Mouse (Mus musculus) liver, postnatal 0 days (tissue): ENCODE data around the gene Mlip. TPM values are rescaled to one million over a fixed set of nuclear protein-coding genes. Genes with fewer than 3 reads are reported as not detected.

Experiments used
- ATAC-seq: fragments of 200-750 bp; cut with Nextera tagmentation; 2 replicates; pipeline ENCODE4 v1.8.0; 2017; ENCODE audit warnings: mild to moderate bottlenecking, moderate library complexity
- DNase-seq: peaks from one replicate; pipeline ENCODE4 v3.0.0-alpha.2; 2016
- H3K27ac ChIP-seq: fragments of 300-500 bp; sonication (generic); 2 replicates; pipeline ENCODE4 v1.5.1; 2014; ENCODE audit warnings: antibody characterized with exemption, moderate library complexity, mild to moderate bottlenecking, low read depth
- H3K27me3 ChIP-seq: fragments of 300-500 bp; sonication (generic); 2 replicates; pipeline ENCODE4 v1.6.1; 2014; ENCODE audit warnings: low read length, control low read depth, mixed read lengths; ENCODE audit not compliant: insufficient read depth
- H3K36me3 ChIP-seq: fragments of 300-500 bp; sonication (generic); replicated peaks from 2 replicates; pipeline ENCODE4 v1.6.1; 2014; ENCODE audit warnings: mild to moderate bottlenecking, control low read depth, low read length, moderate library complexity, mixed read lengths; ENCODE audit not compliant: insufficient read depth
- H3K4me1 ChIP-seq: fragments of 300-500 bp; sonication (generic); 2 replicates; pipeline ENCODE4 v1.6.1; 2014; ENCODE audit warnings: antibody characterized with exemption, mild to moderate bottlenecking, control low read depth; ENCODE audit not compliant: insufficient read depth
- H3K4me2 ChIP-seq: fragments of 300-500 bp; sonication (generic); 2 replicates; pipeline ENCODE4 v1.6.1; 2014; ENCODE audit warnings: low read depth, mild to moderate bottlenecking, low read length, moderate library complexity, mixed read lengths
- H3K4me3 ChIP-seq: fragments of 300-500 bp; sonication (generic); 2 replicates; pipeline ENCODE4 v1.5.1; 2014; ENCODE audit warnings: low read depth, low read length
- H3K9ac ChIP-seq: fragments of 300-500 bp; sonication (generic); replicated peaks from 2 replicates; pipeline ENCODE4 v1.6.1; 2014; ENCODE audit warnings: mild to moderate bottlenecking, moderate library complexity
- H3K9me3 ChIP-seq: fragments of 300-500 bp; sonication (generic); 2 replicates; pipeline ENCODE4 v1.6.1; 2016; ENCODE audit warnings: mild to moderate bottlenecking, control low read depth, low read length, mixed read lengths
- CTCF ChIP-seq: sonication (generic); IDR thresholded peaks from 2 replicates; pipeline ENCODE4 v1.5.1; 2016; ENCODE audit warnings: antibody characterized with exemption, low read depth
- EP300 ChIP-seq: IDR thresholded peaks from 2 replicates; pipeline ENCODE4 v1.6.1; 2016; ENCODE audit warnings: antibody characterized with exemption, low read depth, mild to moderate bottlenecking
- WGBS: fragments of 180-500 bp; shearing (Covaris S2); extraction: QIAGEN DNeasy Blood & Tissue Kit; methylation state at CpG from one replicate; pipeline ENCODE4 v1.1.7; 2014; ENCODE audit not compliant: insufficient replicate concordance; 5-methylcytosine and 5-hydroxymethylcytosine counted together
- polyA plus RNA-seq: library from polyadenylated mRNA; unstranded; fragments of >200 nt; fragmentation: Nextera tagmentation; extraction: Ambion mirVana; gene quantifications from 2 replicates; pipeline ENCODE4 v1.2.1, GENCODE M21; 2015

The Mlip gene
- 0.43 TPM in 1 of 2 replicates, not detected in the other for polyA plus RNA-seq

- ATAC-seq (no peak), DNase-seq (no peak)
- Histone ChIP-seq H3K4me2 (no peak within 1 kb of the TSS), H3K27ac (no peak within 1 kb of the TSS), H3K27me3 (no peaks in the 10 kb centered on the region), H3K4me1 (no peaks in the 10 kb centered on the region), H3K36me3 (no peaks in the 10 kb centered on the region), H3K9me3 (no peaks in the 10 kb centered on the region), H3K9ac (no peak within 1 kb of the TSS), H3K4me3 (no peak within 1 kb of the TSS)
- WGBS, result 69% methylated on average over 14 of the region's 14 CpGs
- TF ChIP-seq EP300 (no peak), CTCF (no peak)
Measured at GRCm38 (mm10) chr9:77352432-77353175, at the start of gene Mlip. TSS of gene Mlip (minus strand) at chr9:77352969.

GRCm38 (mm10) chr9:77399801-77400200, 47.0 kb upstream of the Mlip start:
- no peak for ATAC-seq
- H3K27ac ChIP-seq, result no peak overlapping the region
- H3K9ac ChIP-seq, result no peak overlapping the region

GRCm38 (mm10) chr9:77398856-77399631, 46.3 kb upstream of the Mlip start:
- H3K27ac ChIP-seq, result no peak overlapping the region
- H3K4me2 ChIP-seq, result no peak overlapping the region
- H3K27me3 ChIP-seq, result no peaks in the 10 kb centered on the region
- ATAC-seq (no peak), DNase-seq (no peak)
- H3K36me3 ChIP-seq, result no peaks in the 10 kb centered on the region
- no peak for TF ChIP-seq CTCF
- TF ChIP-seq EP300, result no peak
- no peaks in the 10 kb centered on the region for H3K9me3 ChIP-seq
- no peaks in the 10 kb centered on the region for H3K4me1 ChIP-seq
- 62% methylated on average over 13 of the region's 13 CpGs for WGBS
- H3K4me3 ChIP-seq, result no peak overlapping the region
- H3K9ac ChIP-seq, result no peak overlapping the region

More at GRCm38 (mm10) chr9:77399801-77400200, 47.0 kb upstream of the Mlip start:
- no peak for TF ChIP-seq EP300
- TF ChIP-seq CTCF, result no peak
- no peak for DNase-seq
- Histone ChIP-seq H3K27me3 (no peaks in the 10 kb centered on the region), H3K4me2 (no peak overlapping the region), H3K4me3 (no peak overlapping the region), H3K9me3 (no peaks in the 10 kb centered on the region), H3K36me3 (no peaks in the 10 kb centered on the region), H3K4me1 (no peaks in the 10 kb centered on the region)
- 75% methylated on average over 5 of the region's 5 CpGs for WGBS

- H3K9ac ChIP-seq, result no peak overlapping the region
- no peak overlapping the region for H3K4me3 ChIP-seq
- DNase-seq (no peak), ATAC-seq (no peak)
- no peaks in the 10 kb centered on the region for H3K27me3 ChIP-seq
- no peaks in the 10 kb centered on the region for H3K9me3 ChIP-seq
- WGBS, result 48% methylated on average over 4 of the region's 4 CpGs
- no peaks in the 10 kb centered on the region for H3K36me3 ChIP-seq
- H3K4me1 ChIP-seq, result no peaks in the 10 kb centered on the region
- no peak overlapping the region for H3K27ac ChIP-seq
- TF ChIP-seq EP300 (no peak), CTCF (no peak)
- H3K4me2 ChIP-seq, result no peak overlapping the region
Measured at GRCm38 (mm10) chr9:77397027-77397426, 44.3 kb upstream of the Mlip start.

GRCm38 (mm10) chr9:77391248-77391647, 38.5 kb upstream of the Mlip start:
- TF ChIP-seq EP300, result no peak
- no peak for TF ChIP-seq CTCF
- no peaks in the 10 kb centered on the region for H3K27me3 ChIP-seq
- no peak for ATAC-seq
- H3K4me3 ChIP-seq, result no peak overlapping the region
- WGBS, result 67% methylated on average over 10 of the region's 10 CpGs
- no peaks in the 10 kb centered on the region for H3K36me3 ChIP-seq
- no peak for DNase-seq
- no peak overlapping the region for H3K4me2 ChIP-seq
- no peak overlapping the region for H3K9ac ChIP-seq
- no peak overlapping the region for H3K27ac ChIP-seq
- H3K9me3 ChIP-seq, result no peaks in the 10 kb centered on the region
- H3K4me1 ChIP-seq, result no peaks in the 10 kb centered on the region

GRCm38 (mm10) chr9:77388956-77389355, 36.2 kb upstream of the Mlip start:
- Histone ChIP-seq H3K4me3 (no peak overlapping the region), H3K36me3 (no peaks in the 10 kb centered on the region), H3K9ac (no peak overlapping the region), H3K27me3 (no peaks in the 10 kb centered on the region), H3K4me1 (no peaks in the 10 kb centered on the region), H3K4me2 (no peak overlapping the region), H3K27ac (no peak overlapping the region), H3K9me3 (no peaks in the 10 kb centered on the region)
- DNase-seq (no peak), ATAC-seq (no peak)
- 68% methylated on average over 8 of the region's 8 CpGs for WGBS
- TF ChIP-seq EP300, result no peak
- TF ChIP-seq CTCF, result no peak
